Mouse (Mus musculus): ENCODE data around the gene Dctn2.

- TF ChIP-seq POLR2A (IDR thresholded peaks at IDR 0.05; ENCODE audit: insufficient read length, low read depth) (peak; percentile 22), E2F4 (IDR thresholded peaks at IDR 0.05; ENCODE audit: insufficient read depth) (no peak), MYOG (IDR thresholded peaks at IDR 0.05; ENCODE audit: control insufficient read depth in 1 of 3, insufficient read depth in 1 of 3, insufficient read length in 2 of 3, low read depth in 2 of 3) (no peak), POLR2AphosphoS2 (IDR thresholded peaks at IDR 0.05; ENCODE audit: insufficient read length, low read depth) (peak; percentile 59), USF1 (IDR thresholded peaks at IDR 0.05; ENCODE audit: low read depth) (no peak), MAX (IDR thresholded peaks at IDR 0.05; ENCODE audit: low read depth) (no peak), TCF12 (IDR thresholded peaks at IDR 0.05; ENCODE audit: insufficient read depth, poor library complexity, severe bottlenecking) (no peak), SRF (IDR thresholded peaks at IDR 0.05; ENCODE audit: control insufficient read depth, insufficient read length, low read depth) (no peak), MYOD1 (IDR thresholded peaks at IDR 0.05; ENCODE audit: control insufficient read depth in 1 of 3, insufficient read length in 2 of 3, low read depth in 2 of 3) (no peak)
Measured at GRCm38 (mm10) chr10:127284105-127284622, 18.0 kb downstream of the Dctn2 start.
